Mouse (Mus musculus): ENCODE results near the gene Nop9. TPM values are rescaled to one million over a fixed set of nuclear protein-coding genes. Genes with fewer than 3 reads are reported as not detected.
"Not testable (repeated sequence)": the region's sequence is repeated elsewhere in the genome, so short reads cannot be mapped to it uniquely, and the experiment has no call there.

Nop9 gene
- total RNA-seq, 2 experiments from 2014 or later = 7.8 to 11.1 TPM

- intact Hi-C loops (cut with DNase I) = no loop called here
- no peak for DNase-seq (ENCODE audit: low spot score)
Measured at GRCm38 (mm10) chr14:55726261-55726660, 19.2 kb upstream of the Nop9 start.

DNA sequence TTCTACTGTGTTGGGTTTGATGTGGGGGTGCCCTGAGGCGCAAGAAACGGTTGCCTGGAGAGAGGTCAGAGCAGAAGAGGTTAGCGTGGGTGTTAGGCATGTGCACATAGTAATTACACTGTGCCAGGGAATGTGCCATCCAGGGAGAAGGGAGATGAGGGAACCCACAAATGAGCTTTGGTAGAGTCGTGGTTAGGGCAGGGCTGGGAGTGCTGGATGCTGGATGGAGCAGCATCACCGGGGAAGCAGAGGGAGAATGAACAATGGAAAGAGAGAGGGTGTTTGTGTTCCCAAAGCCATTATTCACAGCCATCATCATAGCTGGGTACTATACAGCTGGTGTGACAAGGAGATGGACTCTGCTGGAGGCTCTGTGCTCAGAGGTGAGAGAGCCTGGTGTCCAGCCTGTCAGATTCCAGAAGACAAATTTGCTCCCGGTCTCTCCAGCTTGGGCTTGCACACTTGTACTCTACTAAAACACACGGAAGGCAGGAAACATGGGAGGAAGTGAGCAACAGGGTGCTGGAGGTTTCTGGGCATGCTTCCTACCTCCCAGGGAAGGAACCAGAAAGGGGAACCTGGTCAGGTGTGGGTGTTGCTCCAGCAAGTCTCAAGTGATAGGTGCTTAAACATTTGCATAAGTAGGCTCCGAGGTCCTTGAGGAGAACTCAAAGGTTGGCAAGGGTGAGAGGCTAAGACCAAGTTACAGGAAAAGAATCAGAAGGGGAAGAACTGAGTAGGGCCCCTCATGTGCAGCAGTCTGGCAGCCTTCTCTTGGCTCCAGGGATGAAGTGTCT is 17.4 kb upstream of the Nop9 start:
- intact Hi-C loops (cut with DNase I) = no loop called here

DNA sequence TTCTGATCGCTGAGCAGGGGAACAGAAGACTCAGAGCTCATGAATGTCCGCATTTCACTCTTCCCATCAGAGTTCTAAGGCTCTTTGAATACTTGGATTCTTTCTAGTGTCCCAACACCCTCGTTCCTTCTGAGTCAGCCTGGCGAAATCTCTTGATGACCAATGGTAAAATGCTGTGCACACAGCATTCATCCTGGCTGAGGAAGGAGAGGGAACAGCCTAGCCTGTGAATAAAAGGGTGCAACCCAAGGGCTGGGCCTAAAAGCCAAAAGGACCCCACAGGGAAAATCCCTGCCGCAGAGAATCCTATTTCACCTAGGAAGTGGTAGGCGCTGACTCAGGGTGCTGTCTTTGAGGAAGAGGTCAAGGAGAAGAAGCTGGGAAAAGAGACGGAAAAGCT is 15.4 kb upstream of the Nop9 start:
- intact Hi-C loops (cut with DNase I) = no loop called here
- no peak for DNase-seq (ENCODE audit: low spot score)

More for the DNA sequence above, 17.4 kb upstream of the Nop9 start:
- no peak for DNase-seq (ENCODE audit: low spot score)

DNA sequence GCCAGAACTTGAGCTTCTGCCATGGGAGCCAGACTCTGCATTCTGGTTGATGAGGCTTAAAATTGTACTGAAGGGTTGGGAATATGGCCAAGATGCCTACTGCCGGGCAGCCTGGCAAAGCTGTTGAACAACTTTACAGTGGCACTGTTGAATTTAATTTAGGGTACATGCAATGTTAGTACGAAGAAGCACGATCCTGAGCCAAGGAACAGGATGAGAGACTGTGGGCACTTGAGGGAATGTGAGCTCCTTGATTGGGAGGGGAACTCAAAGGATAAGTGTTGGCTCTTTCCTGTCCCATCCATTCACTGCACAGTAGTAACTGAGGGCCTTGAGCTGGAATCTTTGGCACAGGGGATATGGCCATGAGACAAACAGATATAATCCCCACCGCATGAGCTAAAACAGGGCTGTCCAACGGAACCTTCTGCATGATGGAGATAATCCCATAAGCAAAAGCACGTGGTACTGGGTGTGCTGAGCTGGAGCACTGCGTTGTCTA is 14.9 kb upstream of the Nop9 start:
- intact Hi-C loops (cut with DNase I) = no loop called here
- no peak for DNase-seq (ENCODE audit: low spot score)

DNA sequence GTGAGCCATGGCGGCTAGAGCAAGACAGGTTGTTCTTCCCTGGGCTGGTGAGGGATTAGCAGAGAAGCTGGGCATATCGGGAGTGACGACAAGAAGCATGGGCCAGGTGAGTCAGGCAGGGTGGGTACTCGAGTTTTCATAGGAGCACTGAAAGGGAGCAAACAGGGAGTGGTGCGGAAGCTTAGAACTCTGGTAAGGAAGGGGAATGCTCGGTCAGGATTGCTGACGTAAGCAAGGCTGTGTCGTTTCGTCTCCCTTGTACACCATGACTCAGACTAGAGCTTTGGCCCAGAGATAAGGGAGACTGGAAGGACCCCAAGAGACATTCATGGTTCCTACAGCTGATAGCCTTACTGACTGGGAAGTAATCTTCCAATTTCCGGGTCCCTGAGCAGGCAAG is 11.6 kb upstream of the Nop9 start:
- no peak for DNase-seq (ENCODE audit: low spot score)
- intact Hi-C loops (cut with DNase I) = no loop called here

GRCm38 (mm10) chr14:55734869-55735268 is 10.6 kb upstream of the Nop9 start:
- no peak for DNase-seq (ENCODE audit: low spot score)
- intact Hi-C loops (cut with DNase I) = no loop called here

- intact Hi-C loops (cut with DNase I) = no loop called here
- no peak for DNase-seq (ENCODE audit: low spot score)
Measured at GRCm38 (mm10) chr14:55735334-55735733, 10.2 kb upstream of the Nop9 start.

DNA sequence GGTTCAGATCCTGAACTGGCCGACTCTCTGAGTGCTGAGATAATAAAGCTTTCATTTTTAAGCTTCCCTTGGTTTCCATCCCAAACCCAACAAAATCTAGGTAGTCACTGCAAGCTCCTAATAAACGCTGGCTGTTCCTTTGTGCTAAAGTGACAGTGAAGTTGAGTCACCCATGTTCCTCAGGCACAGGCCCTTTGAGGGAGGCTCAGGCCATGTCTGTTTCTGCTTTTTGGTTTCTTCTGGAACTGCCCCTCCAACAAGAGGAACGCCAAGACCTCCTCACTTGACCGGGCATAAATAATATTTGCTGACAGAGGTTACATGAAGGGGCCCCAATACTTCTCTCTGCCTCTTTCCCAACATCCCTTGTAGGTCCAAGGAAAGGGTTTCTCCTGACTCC is 9.7 kb upstream of the Nop9 start:
- intact Hi-C loops (cut with DNase I) = no loop called here
- no peak for DNase-seq (ENCODE audit: low spot score)

DNA sequence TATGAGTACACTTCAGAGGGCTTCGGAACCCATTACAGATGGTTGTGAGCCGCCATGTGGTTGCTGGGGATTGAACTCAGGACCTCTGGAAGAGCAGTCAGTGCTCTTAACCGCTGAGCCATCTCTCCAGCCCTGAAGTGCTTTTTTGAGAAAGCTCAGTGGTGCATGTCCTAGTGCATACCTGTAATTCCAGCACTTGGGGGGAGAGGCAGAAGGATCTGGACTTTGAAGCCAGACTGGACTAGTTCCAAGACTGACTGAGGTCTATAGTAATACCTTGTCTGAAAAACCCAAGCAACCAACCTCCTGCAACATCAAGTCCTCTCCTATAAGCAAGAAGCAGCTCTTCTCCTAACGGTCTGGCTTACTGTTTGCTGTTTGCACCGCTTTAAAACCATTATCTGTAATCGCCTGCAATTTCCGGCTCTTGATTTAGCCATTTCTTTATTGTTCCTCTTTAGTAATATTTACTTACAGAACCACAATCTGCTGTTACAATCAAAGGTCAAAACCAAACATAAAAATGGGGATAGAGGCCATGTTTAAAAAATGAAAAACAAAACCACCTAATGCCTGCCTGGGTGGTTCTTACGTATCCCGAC is 8.3 kb upstream of the Nop9 start:
- no peak for DNase-seq (ENCODE audit: low spot score)
- intact Hi-C loops (cut with DNase I) = no loop called here

DNA sequence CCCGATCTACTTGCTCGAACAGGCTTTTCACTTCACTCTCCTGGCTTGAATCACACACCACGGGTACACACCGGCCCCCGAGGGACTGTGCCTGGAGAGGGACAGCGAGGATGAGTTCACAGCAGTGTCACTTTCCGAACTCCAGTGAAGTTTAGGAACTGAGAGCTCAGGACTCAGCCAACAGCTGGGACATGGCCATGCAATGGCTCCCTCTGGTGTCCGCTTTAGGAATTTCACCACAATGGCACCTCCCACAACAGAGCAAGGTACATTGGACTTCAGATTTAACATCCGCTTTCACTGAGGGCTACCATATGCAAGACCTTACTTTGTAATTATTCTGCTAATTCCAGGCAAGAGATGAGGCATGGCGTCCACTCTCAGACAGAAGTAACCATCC is 1.8 kb upstream of the Nop9 start:
- intact Hi-C loops (cut with DNase I) = loop anchor here (2.0 kb wide), 1 partner anchor 115 kb away; no protein-coding TSS in a partner anchor
- DNase-seq (ENCODE audit: low spot score) = peak; percentile 64

GRCm38 (mm10) chr14:55745861-55746237 is 356 bp downstream of the Nop9 start:
- intact Hi-C loops (cut with DNase I) = loop anchor here (1.0 kb wide), 1 partner anchor 64 kb away; no protein-coding TSS in a partner anchor
- no peak for DNase-seq (ENCODE audit: low spot score)

GRCm38 (mm10) chr14:55747051-55747847 is 1.8 kb downstream of the Nop9 start:
- intact Hi-C loops (cut with DNase I) = no loop called here
- no peak for DNase-seq (ENCODE audit: low spot score)

DNA sequence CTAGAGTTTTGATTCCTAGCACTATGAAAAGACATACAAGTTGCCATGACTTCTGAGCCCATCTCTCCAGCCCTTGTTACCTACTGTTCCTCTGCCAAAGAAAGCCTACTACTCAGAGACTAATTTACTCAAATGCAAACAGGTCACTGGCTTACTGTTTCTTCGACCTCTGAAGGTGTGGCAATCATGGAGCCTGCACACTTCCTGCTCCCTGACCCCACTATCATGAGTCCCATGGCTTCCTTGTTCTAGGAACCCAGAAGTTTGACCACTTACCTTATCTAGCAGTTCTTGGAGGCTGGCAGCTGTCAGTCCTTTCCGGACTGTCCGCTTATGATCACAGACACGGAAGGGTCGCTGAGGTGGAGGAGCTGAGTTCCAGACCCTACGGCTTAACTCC is 12.1 kb downstream of the Nop9 start:
- intact Hi-C loops (cut with DNase I) = loop anchor here (5.0 to 10.0 kb wide), 2 partner anchors 130 to 263 kb away; partner anchors contain the start of gene Carmil3
- no peak for DNase-seq (ENCODE audit: low spot score)

DNA sequence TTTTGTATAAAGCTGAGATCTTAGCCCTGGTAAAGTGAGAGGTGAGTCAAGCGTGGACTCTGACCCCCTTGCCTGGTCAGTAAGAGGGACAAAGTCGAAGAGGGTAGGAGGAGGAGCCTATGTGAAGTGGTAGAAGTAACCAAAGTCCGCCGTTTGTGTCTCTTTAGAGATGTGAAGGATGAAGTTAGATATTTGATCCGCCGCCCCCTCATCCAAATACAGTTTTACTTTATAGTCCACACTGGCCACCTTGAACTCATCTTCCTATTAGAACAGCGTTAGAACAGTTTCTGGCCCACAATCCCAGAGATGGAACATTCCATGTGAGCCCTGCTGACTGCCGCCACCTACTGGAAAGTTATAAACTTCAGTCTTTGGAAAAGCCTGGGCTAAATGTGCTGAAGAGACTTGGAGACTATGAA is 12.9 kb downstream of the Nop9 start, which contains the start of gene Cideb:
Gene Cideb (minus strand): TSS at position 96 of the 422 bp plus-strand sequence.
- intact Hi-C loops (cut with DNase I) = loop anchor here (5.0 to 10.0 kb wide), 2 partner anchors 131 to 264 kb away; partner anchors contain the start of gene Carmil3
- no peak for DNase-seq (ENCODE audit: low spot score)

GRCm38 (mm10) chr14:55760156-55760555 is 14.7 kb downstream of the Nop9 start:
- DNase-seq (ENCODE audit: low spot score) = peak; percentile 42
- intact Hi-C loops (cut with DNase I) = not testable (repeated sequence)

GRCm38 (mm10) chr14:55761163-55761562 is 15.7 kb downstream of the Nop9 start, which contains the start of gene Ltb4r2:
Ltb4r2 (plus strand) TSS chr14:55761428.
- intact Hi-C loops (cut with DNase I) = no loop called here
- no peak for DNase-seq (ENCODE audit: low spot score)

- intact Hi-C loops (cut with DNase I) = no loop called here
- DNase-seq (ENCODE audit: low spot score) = no peak
Measured at GRCm38 (mm10) chr14:55762001-55762821, 16.7 kb downstream of the Nop9 start.

- DNase-seq (ENCODE audit: low spot score) = no peak
- intact Hi-C loops (cut with DNase I) = no loop called here
Measured at GRCm38 (mm10) chr14:55763166-55763565, 17.7 kb downstream of the Nop9 start.

GRCm38 (mm10) chr14:55765696-55766095 is 20.2 kb downstream of the Nop9 start, which contains the start of gene Ltb4r1:
Ltb4r1 (plus strand) TSS chr14:55765962.
- DNase-seq (ENCODE audit: low spot score) = no peak
- intact Hi-C loops (cut with DNase I) = no loop called here
